Mouse (Mus musculus) T-helper 2 cell (primary cell): ENCODE results near the gene Ifitm10.
"Not testable (repeated sequence)": the region's sequence is repeated elsewhere in the genome, so short reads cannot be mapped to it uniquely, and the experiment has no call there.

ENCODE experiments used
- in situ Hi-C: fragments of 300-600 bp; cut with MboI, MseI; formaldehyde crosslinking; loops from one replicate; pipeline ENCODE4 v1.15.1; 2025; ENCODE audit warnings: high pct_unique_total_duplicates

Ifitm10 gene

DNA sequence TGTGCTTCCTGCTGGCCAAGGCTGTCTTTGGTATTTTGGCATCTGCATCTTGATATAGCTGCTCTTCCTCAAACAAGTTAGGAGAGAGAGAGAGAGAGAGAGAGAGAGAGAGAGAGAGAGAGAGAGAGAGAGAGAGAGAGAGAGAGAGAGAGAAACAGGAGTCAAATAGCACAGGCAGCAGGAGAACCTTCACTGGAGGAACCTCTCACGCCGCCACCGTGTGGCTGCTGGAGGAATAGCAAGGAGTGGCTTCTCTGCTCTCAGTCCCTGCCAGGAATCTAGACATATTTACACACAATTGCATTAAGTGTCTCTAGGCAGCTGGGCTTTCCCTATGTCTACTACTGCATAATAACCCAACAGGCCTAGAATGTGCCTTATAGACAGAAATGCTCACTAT, 95.4 kb downstream of the Ifitm10 start:
- in situ Hi-C loops, result not testable (repeated sequence)
